Mouse (Mus musculus): ENCODE measurements around the gene Thrap3.

GRCm38 (mm10) chr4:126155869-126156268 is 46.7 kb downstream of the Thrap3 start:
- TF ChIP-seq POLR2A (IDR thresholded peaks at IDR 0.05; ENCODE audit: insufficient read length, low read depth): no peak
- TF ChIP-seq USF1 (IDR thresholded peaks at IDR 0.05; ENCODE audit: low read depth): no peak
- no peak for TF ChIP-seq MAX (IDR thresholded peaks at IDR 0.05; ENCODE audit: low read depth)
